Mouse (Mus musculus) lung, adult 2 months (tissue): ENCODE results near the gene Rabif.

Experiments
- CTCF ChIP-seq: fragments of 200-500 bp; IDR thresholded peaks from 2 replicates; pipeline ENCODE4 v1.5.1; 2011; ENCODE audit warnings: mild to moderate bottlenecking, low read length, control low read depth; ENCODE audit not compliant: insufficient read depth
- POLR2A ChIP-seq: fragments of 200-500 bp; IDR thresholded peaks from 2 replicates; pipeline ENCODE4 v1.6.1; 2011; ENCODE audit warnings: low read depth, mild to moderate bottlenecking, control low read depth, low read length, borderline replicate concordance; ENCODE audit errors: extremely low read depth

DNA sequence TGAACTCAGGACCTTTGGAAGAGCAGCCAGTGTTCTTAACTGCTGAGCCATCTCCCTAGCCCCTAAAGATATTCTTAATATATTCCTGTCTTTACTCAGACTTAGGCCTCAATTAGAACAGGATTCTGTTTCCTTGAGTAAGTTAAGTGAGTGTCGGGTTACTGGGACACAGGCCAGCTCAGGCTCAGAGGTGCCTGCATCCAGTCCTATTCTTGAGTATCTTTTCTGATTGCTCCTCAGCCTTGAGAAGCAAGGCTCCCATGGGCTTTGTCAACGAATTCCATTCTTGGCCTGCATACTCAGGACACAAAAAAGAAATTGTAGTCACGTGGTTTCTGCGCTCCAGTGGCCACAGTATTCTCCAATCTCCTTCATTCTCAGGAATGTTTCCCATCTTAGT is 53.8 kb downstream of the Rabif start:
- TF ChIP-seq CTCF (no peak), POLR2A (no peak)
